Mouse (Mus musculus) liver, embryonic 13.5 days (tissue): Measurements from ENCODE around the gene Ttll3. TPM values are rescaled to one million over a fixed set of nuclear protein-coding genes. Genes with fewer than 3 reads are reported as not detected.
A peak's percentile ranks its signal among the peaks of the same experiment; 100 is the strongest.

Source experiments
- ATAC-seq: fragments of 200-750 bp; cut with Nextera tagmentation; 2 replicates; pipeline ENCODE4 v1.8.0; 2017; ENCODE audit warnings: low read depth, mild to moderate bottlenecking, moderate number of reproducible peaks, moderate library complexity
- DNase-seq: peaks from one replicate; pipeline ENCODE4 v3.0.0; 2022
- H3K27ac ChIP-seq: fragments of 300-500 bp; sonication (generic); 2 replicates; pipeline ENCODE4 v1.5.1; 2015; ENCODE audit warnings: moderate library complexity, mild to moderate bottlenecking, inconsistent platforms
- H3K27me3 ChIP-seq: fragments of 300-500 bp; sonication (generic); 2 replicates; pipeline ENCODE4 v1.6.1; 2015; ENCODE audit warnings: mild to moderate bottlenecking, inconsistent platforms
- H3K36me3 ChIP-seq: fragments of 300-500 bp; sonication (generic); 2 replicates; pipeline ENCODE4 v1.6.1; 2015; ENCODE audit warnings: mild to moderate bottlenecking, inconsistent platforms
- H3K4me1 ChIP-seq: fragments of 300-500 bp; sonication (generic); replicated peaks from 2 replicates; pipeline ENCODE4 v1.6.1; 2015; ENCODE audit warnings: inconsistent platforms
- H3K4me2 ChIP-seq: fragments of 300-500 bp; sonication (generic); 2 replicates; pipeline ENCODE4 v1.6.1; 2015; ENCODE audit warnings: inconsistent platforms, mild to moderate bottlenecking, moderate library complexity
- H3K4me3 ChIP-seq: fragments of 300-500 bp; sonication (generic); replicated peaks from 2 replicates; pipeline ENCODE4 v1.5.1; 2015; ENCODE audit warnings: mild to moderate bottlenecking, inconsistent platforms
- H3K9ac ChIP-seq: fragments of 300-500 bp; sonication (generic); 2 replicates; pipeline ENCODE4 v1.6.1; 2015; ENCODE audit warnings: mild to moderate bottlenecking, inconsistent platforms
- H3K9me3 ChIP-seq: fragments of 300-500 bp; sonication (generic); replicated peaks from 2 replicates; pipeline ENCODE4 v1.6.1; 2016; ENCODE audit warnings: inconsistent platforms
- WGBS: fragments of 180-500 bp; shearing (Covaris S2); methylation state at CpG from one replicate; pipeline ENCODE4 v1.1.7; 2015; ENCODE audit not compliant: insufficient replicate concordance; 5-methylcytosine and 5-hydroxymethylcytosine counted together
- polyA plus RNA-seq: library from polyadenylated mRNA; unstranded; fragments of >200 nt; fragmentation: Nextera tagmentation; extraction: Ambion mirVana; gene quantifications from 2 replicates; pipeline ENCODE4 v1.2.1, GENCODE M21; 2015

The Ttll3 gene
- polyA plus RNA-seq, 1 experiment from 2014 or later, result 0.62 TPM

GRCm38 (mm10) chr6:113379246-113379645, 9.8 kb upstream of the Ttll3 start:
- H3K9ac ChIP-seq, result peak overlapping the region; percentile 98

GRCm38 (mm10) chr6:113380480-113380879, 8.6 kb upstream of the Ttll3 start:
- ATAC-seq (no peak), DNase-seq (no peak)
- no peak overlapping the region for H3K27ac ChIP-seq
- H3K36me3 ChIP-seq, result peaks cover 60% of the 10 kb centered on the region
- no peaks in the 10 kb centered on the region for H3K27me3 ChIP-seq
- H3K4me2 ChIP-seq, result peak overlapping the region; percentile 88
- no peaks in the 10 kb centered on the region for H3K9me3 ChIP-seq
- H3K9ac ChIP-seq, result no peak overlapping the region; the same call in 1 of the 2 replicates
- no peak overlapping the region; the same call in 1 of the 2 replicates for H3K4me3 ChIP-seq
- WGBS, result 89% methylated on average over 11 of the region's 11 CpGs
- H3K4me1 ChIP-seq, result peaks cover 45% of the 10 kb centered on the region

More at GRCm38 (mm10) chr6:113379246-113379645, 9.8 kb upstream of the Ttll3 start:
- 16% methylated on average over 6 of the region's 6 CpGs for WGBS
- no peaks in the 10 kb centered on the region for H3K27me3 ChIP-seq
- H3K9me3 ChIP-seq, result no peaks in the 10 kb centered on the region
- DNase-seq (no peak), ATAC-seq (no peak)
- peak overlapping the region; percentile 93 for H3K27ac ChIP-seq
- peak overlapping the region; percentile 99 for H3K4me3 ChIP-seq
- peak overlapping the region; percentile 88 for H3K4me2 ChIP-seq
- H3K4me1 ChIP-seq, result peaks cover 54% of the 10 kb centered on the region
- H3K36me3 ChIP-seq, result peaks cover 60% of the 10 kb centered on the region

GRCm38 (mm10) chr6:113384351-113384927, 4.6 kb upstream of the Ttll3 start:
- WGBS, result 81% methylated on average over 8 of the region's 8 CpGs
- no peak overlapping the region for H3K9ac ChIP-seq
- no peaks in the 10 kb centered on the region for H3K27me3 ChIP-seq
- no peak overlapping the region for H3K27ac ChIP-seq
- peaks cover 93% of the 10 kb centered on the region for H3K36me3 ChIP-seq
- H3K4me1 ChIP-seq, result peaks cover 18% of the 10 kb centered on the region
- H3K4me3 ChIP-seq, result no peak overlapping the region
- DNase-seq (no peak), ATAC-seq (no peak)
- no peak overlapping the region for H3K4me2 ChIP-seq
- H3K9me3 ChIP-seq, result no peaks in the 10 kb centered on the region

- WGBS, result 77% methylated on average over 11 of the region's 11 CpGs
- no peak for ATAC-seq
- no peak overlapping the region for H3K4me3 ChIP-seq
Observed at GRCm38 (mm10) chr6:113385160-113385714, 3.8 kb upstream of the Ttll3 start.

GRCm38 (mm10) chr6:113386025-113386424, 3.0 kb upstream of the Ttll3 start:
- H3K4me3 ChIP-seq, result no peak overlapping the region
- H3K4me1 ChIP-seq, result 0 out of 2 replicates have a peak, but pooled peaks cover 3% of the 10 kb centered on the region
- H3K9me3 ChIP-seq, result no peaks in the 10 kb centered on the region
- peaks cover 6% of the 10 kb centered on the region; the same call in 1 of the 2 replicates for H3K27me3 ChIP-seq
- peaks cover 99% of the 10 kb centered on the region for H3K36me3 ChIP-seq
- ATAC-seq (no peak), DNase-seq (no peak)
- WGBS, result 73% methylated on average over 3 of the region's 3 CpGs
- H3K27ac ChIP-seq, result 0 out of 2 replicates have a peak overlapping the region, but pooled peaks have one; percentile 5
- H3K9ac ChIP-seq, result no peak overlapping the region
- H3K4me2 ChIP-seq, result no peak overlapping the region

More at GRCm38 (mm10) chr6:113385160-113385714, 3.8 kb upstream of the Ttll3 start:
- Histone ChIP-seq H3K9me3 (no peaks in the 10 kb centered on the region), H3K27ac (0 out of 2 replicates have a peak overlapping the region, but pooled peaks have one; percentile 16), H3K36me3 (peaks cover 99% of the 10 kb centered on the region), H3K27me3 (no peaks in the 10 kb centered on the region), H3K4me1 (peaks cover 10% of the 10 kb centered on the region), H3K4me2 (no peak overlapping the region), H3K9ac (no peak overlapping the region)
- no peak for DNase-seq

GRCm38 (mm10) chr6:113390715-113391114, 1.7 kb downstream of the Ttll3 start:
- H3K9ac ChIP-seq, result no peak overlapping the region
- WGBS, result 83% methylated on average over 3 of the region's 3 CpGs
- peaks cover 21% of the 10 kb centered on the region for H3K27me3 ChIP-seq
- no peaks in the 10 kb centered on the region for H3K9me3 ChIP-seq
- H3K4me2 ChIP-seq, result no peak overlapping the region
- ATAC-seq (no peak), DNase-seq (no peak)
- H3K4me1 ChIP-seq, result peaks cover 6% of the 10 kb centered on the region
- H3K4me3 ChIP-seq, result no peak overlapping the region
- no peak overlapping the region for H3K27ac ChIP-seq
- H3K36me3 ChIP-seq, result peaks cover 59% of the 10 kb centered on the region

GRCm38 (mm10) chr6:113392015-113392386, 2.9 kb downstream of the Ttll3 start:
- DNase-seq (no peak), ATAC-seq (peak; percentile 6)
- H3K27me3 ChIP-seq, result peaks cover 21% of the 10 kb centered on the region
- 19% methylated on average over 10 of the region's 10 CpGs for WGBS
- H3K27ac ChIP-seq, result no peak overlapping the region
- peaks cover 47% of the 10 kb centered on the region for H3K36me3 ChIP-seq
- H3K9me3 ChIP-seq, result no peaks in the 10 kb centered on the region
- no peak overlapping the region for H3K9ac ChIP-seq
- H3K4me3 ChIP-seq, result peak overlapping the region; percentile 42
- H3K4me2 ChIP-seq, result peak overlapping the region; percentile 63
- H3K4me1 ChIP-seq, result peaks cover 6% of the 10 kb centered on the region

- 6% methylated on average over 51 of the region's 51 CpGs for WGBS
- Histone ChIP-seq H3K27me3 (peaks cover 21% of the 10 kb centered on the region), H3K27ac (no peak overlapping the region), H3K36me3 (peaks cover 41% of the 10 kb centered on the region), H3K9me3 (no peaks in the 10 kb centered on the region), H3K9ac (no peak overlapping the region), H3K4me1 (peaks cover 6% of the 10 kb centered on the region), H3K4me2 (peak overlapping the region; percentile 63), H3K4me3 (peak overlapping the region; percentile 42)
- ATAC-seq (peak; percentile 63), DNase-seq (no peak)
Observed at GRCm38 (mm10) chr6:113392387-113393071, 3.5 kb downstream of the Ttll3 start.

- Histone ChIP-seq H3K4me1 (peaks cover 6% of the 10 kb centered on the region), H3K27me3 (peaks cover 21% of the 10 kb centered on the region), H3K4me2 (no peak overlapping the region), H3K36me3 (peaks cover 27% of the 10 kb centered on the region), H3K27ac (no peak overlapping the region), H3K4me3 (no peak overlapping the region), H3K9me3 (no peaks in the 10 kb centered on the region), H3K9ac (no peak overlapping the region)
- ATAC-seq (no peak), DNase-seq (no peak)
- WGBS, result 75% methylated on average over 6 of the region's 6 CpGs
Observed at GRCm38 (mm10) chr6:113393951-113394350, 4.9 kb downstream of the Ttll3 start.

GRCm38 (mm10) chr6:113394811-113395210, 5.8 kb downstream of the Ttll3 start:
- H3K36me3 ChIP-seq, result peaks cover 18% of the 10 kb centered on the region
- H3K4me3 ChIP-seq, result no peak overlapping the region
- no peak overlapping the region for H3K9ac ChIP-seq
- ATAC-seq, result no peak
- H3K4me1 ChIP-seq, result peaks cover 6% of the 10 kb centered on the region
- H3K27me3 ChIP-seq, result peaks cover 21% of the 10 kb centered on the region
- H3K4me2 ChIP-seq, result no peak overlapping the region
- 83% methylated on average over 11 of the region's 11 CpGs for WGBS
- H3K9me3 ChIP-seq, result no peaks in the 10 kb centered on the region
- H3K27ac ChIP-seq, result no peak overlapping the region
- no peak for DNase-seq

GRCm38 (mm10) chr6:113395501-113395900, 6.4 kb downstream of the Ttll3 start:
- Histone ChIP-seq H3K4me3 (no peak overlapping the region), H3K9me3 (no peaks in the 10 kb centered on the region), H3K4me2 (no peak overlapping the region), H3K9ac (no peak overlapping the region), H3K36me3 (peaks cover 12% of the 10 kb centered on the region), H3K27ac (no peak overlapping the region), H3K27me3 (peaks cover 21% of the 10 kb centered on the region), H3K4me1 (peaks cover 6% of the 10 kb centered on the region)
- ATAC-seq (no peak), DNase-seq (no peak)
- 87% methylated on average over 6 of the region's 6 CpGs for WGBS
